Mouse (Mus musculus): ENCODE data around the gene I830077J02Rik. TPM values are rescaled to one million over a fixed set of nuclear protein-coding genes. Genes with fewer than 3 reads are reported as not detected.

Gene I830077J02Rik
- total and polyA plus RNA-seq, 3 experiments: 0.72 to 2.3 (median 0.97) TPM

DNA sequence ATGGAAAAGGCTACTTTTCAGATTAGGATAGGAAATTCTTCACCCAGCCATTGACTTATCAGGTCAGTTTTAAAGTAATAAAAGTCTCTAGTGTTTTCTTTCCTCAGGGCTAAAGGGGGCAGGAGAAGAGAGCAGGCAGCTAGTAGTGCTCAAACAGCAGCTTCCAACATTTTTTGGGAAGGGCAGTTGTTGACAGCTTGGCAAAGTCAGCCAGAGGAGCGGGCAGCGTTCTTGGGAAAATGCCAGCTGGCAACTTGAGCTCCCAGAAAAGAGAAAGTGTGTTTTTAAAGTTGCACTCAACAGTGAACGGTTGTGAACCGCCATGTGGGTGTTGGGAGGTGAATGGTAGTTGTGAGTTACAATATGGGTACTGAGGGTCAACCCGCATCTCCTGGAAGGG is 2.6 kb upstream of the I830077J02Rik start:
- Histone ChIP-seq H3K4me3 (no peak overlapping the region), H3K9ac (ENCODE audit: low read depth, low read length) (no peak overlapping the region), H3K27ac (peak overlapping the region; percentile 33), H3K27me3 (ENCODE audit: control insufficient read depth, insufficient read depth, low read length) (no peaks in the 10 kb centered on the region), H3K4me1 (ENCODE audit: control insufficient read depth, insufficient read depth, low read length) (peaks cover 3% of the 10 kb centered on the region), H3K79me2 (replicated peaks; ENCODE audit: control insufficient read depth, insufficient read depth, low read length) (no peaks in the 10 kb centered on the region), H3K36me3 (ENCODE audit: control insufficient read depth, insufficient read depth, low read length) (no peaks in the 10 kb centered on the region)
- 48% methylated on average over 5 of the region's 5 CpGs for WGBS
- intact Hi-C loops (cut with DNase I): no loop called here
- TF ChIP-seq CTCF (IDR thresholded peaks at IDR 0.05) (no peak), EP300 (IDR thresholded peaks at IDR 0.05; ENCODE audit: insufficient read depth, low read depth, low read length) (no peak), POLR2A (IDR thresholded peaks at IDR 0.05; ENCODE audit: insufficient read depth, low read depth, low read length) (no peak)
- DNase-seq: peak; percentile 50 to 69

DNA sequence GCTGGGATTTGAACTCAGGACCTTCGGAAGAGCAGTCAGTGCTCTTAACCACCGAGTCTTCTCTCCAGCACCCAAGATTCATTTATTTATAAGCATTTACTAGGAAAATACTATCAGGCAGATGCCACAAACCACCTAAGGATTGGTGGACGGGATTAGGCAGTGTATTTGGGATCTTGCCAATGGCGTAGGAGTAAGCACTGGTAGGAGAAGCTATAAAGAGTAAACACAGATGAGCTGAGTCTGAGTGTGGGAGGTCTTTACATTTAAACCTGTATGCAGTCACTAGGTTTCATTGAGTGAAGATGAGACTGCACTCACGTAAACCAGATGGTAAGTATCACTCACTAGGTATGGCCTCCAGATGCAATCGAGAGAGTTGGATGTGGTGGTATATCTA is 1.5 kb upstream of the I830077J02Rik start:
- 88% methylated on average over 6 of the region's 6 CpGs for WGBS
- H3K36me3 ChIP-seq (ENCODE audit: control insufficient read depth, insufficient read depth, low read length): no peaks in the 10 kb centered on the region
- peaks cover 3% of the 10 kb centered on the region for H3K4me1 ChIP-seq (ENCODE audit: control insufficient read depth, insufficient read depth, low read length)
- intact Hi-C loops (cut with DNase I): no loop called here
- H3K27ac ChIP-seq: no peak overlapping the region
- H3K9ac ChIP-seq (ENCODE audit: low read depth, low read length): no peak overlapping the region
- DNase-seq: no peak
- H3K27me3 ChIP-seq (ENCODE audit: control insufficient read depth, insufficient read depth, low read length): no peaks in the 10 kb centered on the region
- no peaks in the 10 kb centered on the region for H3K79me2 ChIP-seq (replicated peaks; ENCODE audit: control insufficient read depth, insufficient read depth, low read length)
- no peak overlapping the region for H3K4me3 ChIP-seq
- no peak for TF ChIP-seq CTCF (IDR thresholded peaks at IDR 0.05)

DNA sequence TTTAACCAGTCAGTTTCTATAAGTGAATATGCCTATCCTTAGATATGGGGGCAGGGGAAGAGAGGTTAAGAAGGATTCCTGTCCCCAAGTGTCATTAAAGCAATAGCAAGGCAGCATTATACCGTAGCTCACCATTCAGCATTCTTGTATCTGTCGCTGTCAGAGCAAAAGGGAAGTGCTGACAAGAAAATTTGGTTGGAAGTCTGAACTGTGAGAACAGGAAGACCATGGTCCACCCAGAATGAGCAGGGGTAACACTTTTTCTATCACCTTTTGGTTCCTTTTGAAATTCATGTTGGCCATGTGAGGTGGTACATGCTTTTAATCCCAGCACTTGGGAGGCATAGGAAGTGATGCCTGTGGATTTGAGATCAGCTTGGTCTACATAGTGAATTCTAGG is 1.4 kb downstream of the I830077J02Rik start:
- intact Hi-C loops (cut with DNase I): no loop called here
- Histone ChIP-seq H3K36me3 (ENCODE audit: control insufficient read depth, insufficient read depth, low read length) (no peaks in the 10 kb centered on the region), H3K4me3 (no peak overlapping the region), H3K79me2 (replicated peaks; ENCODE audit: control insufficient read depth, insufficient read depth, low read length) (no peaks in the 10 kb centered on the region), H3K27ac (no peak overlapping the region), H3K4me1 (ENCODE audit: control insufficient read depth, insufficient read depth, low read length) (peaks cover 3% of the 10 kb centered on the region), H3K27me3 (ENCODE audit: control insufficient read depth, insufficient read depth, low read length) (no peaks in the 10 kb centered on the region), H3K9ac (ENCODE audit: low read depth, low read length) (no peak overlapping the region)
- TF ChIP-seq CTCF (IDR thresholded peaks at IDR 0.05) (no peak), POLR2A (IDR thresholded peaks at IDR 0.05; ENCODE audit: insufficient read depth, low read depth, low read length) (no peak)
- DNase-seq: no peak
- WGBS: 72% methylated on average over 2 of the region's 2 CpGs

DNA sequence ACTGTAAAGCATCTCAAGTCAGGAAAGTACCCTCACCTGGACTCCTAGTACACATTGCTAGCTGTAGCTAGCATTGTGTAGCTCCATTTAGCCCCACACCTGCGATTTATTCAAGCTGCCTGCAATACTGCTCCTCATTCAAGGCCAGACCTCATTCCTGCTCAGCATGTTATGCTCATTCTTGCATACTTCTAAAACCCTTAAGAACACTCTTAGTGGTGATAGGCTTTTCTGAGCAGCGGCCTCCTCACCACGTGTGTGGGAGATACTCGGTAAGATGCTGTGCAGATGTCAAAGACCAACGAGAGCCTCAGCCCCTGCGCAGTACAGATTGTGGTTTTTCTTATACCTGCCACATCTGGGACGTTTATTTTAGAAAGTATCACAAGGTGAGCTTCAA is 2.6 kb downstream of the I830077J02Rik start:
- Histone ChIP-seq H3K36me3 (ENCODE audit: control insufficient read depth, insufficient read depth, low read length) (no peaks in the 10 kb centered on the region), H3K27me3 (ENCODE audit: control insufficient read depth, insufficient read depth, low read length) (no peaks in the 10 kb centered on the region), H3K79me2 (replicated peaks; ENCODE audit: control insufficient read depth, insufficient read depth, low read length) (no peaks in the 10 kb centered on the region), H3K4me1 (ENCODE audit: control insufficient read depth, insufficient read depth, low read length) (peaks cover 2% of the 10 kb centered on the region), H3K9ac (ENCODE audit: low read depth, low read length) (no peak overlapping the region), H3K4me3 (no peak overlapping the region), H3K27ac (no peak overlapping the region)
- WGBS: 74% methylated on average over 7 of the region's 7 CpGs
- intact Hi-C loops (cut with DNase I): no loop called here
- no peak for TF ChIP-seq POLR2A (IDR thresholded peaks at IDR 0.05; ENCODE audit: insufficient read depth, low read depth, low read length)
- no peak for DNase-seq

DNA sequence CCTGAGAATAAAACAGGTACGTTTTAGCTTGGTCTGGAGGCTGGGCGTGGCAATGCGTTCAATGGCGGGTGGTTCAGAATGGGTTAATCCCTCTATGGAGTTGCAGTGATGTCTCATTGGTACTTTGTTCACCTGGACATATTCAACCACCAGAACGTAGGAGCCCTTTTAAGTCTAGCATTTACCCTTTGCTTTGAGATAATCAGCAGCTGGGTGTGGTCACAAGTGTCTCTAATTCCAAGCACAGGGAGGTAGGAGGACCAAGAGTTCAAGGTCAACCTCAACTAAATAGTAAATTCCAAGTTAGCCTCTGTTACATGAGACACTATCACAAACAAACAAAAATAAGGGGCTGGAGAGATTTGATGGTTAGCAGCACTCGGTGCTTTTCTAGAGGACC is 3.7 kb downstream of the I830077J02Rik start:
- no peak overlapping the region for H3K9ac ChIP-seq (ENCODE audit: low read depth, low read length)
- no peak overlapping the region for H3K27ac ChIP-seq
- H3K4me3 ChIP-seq: no peak overlapping the region
- WGBS: 85% methylated on average over 6 of the region's 6 CpGs
- no peaks in the 10 kb centered on the region for H3K36me3 ChIP-seq (ENCODE audit: control insufficient read depth, insufficient read depth, low read length)
- DNase-seq: no peak
- no peaks in the 10 kb centered on the region for H3K4me1 ChIP-seq (ENCODE audit: control insufficient read depth, insufficient read depth, low read length)
- intact Hi-C loops (cut with DNase I): no loop called here
- no peaks in the 10 kb centered on the region for H3K27me3 ChIP-seq (ENCODE audit: control insufficient read depth, insufficient read depth, low read length)
- no peaks in the 10 kb centered on the region for H3K79me2 ChIP-seq (replicated peaks; ENCODE audit: control insufficient read depth, insufficient read depth, low read length)
- TF ChIP-seq CTCF (IDR thresholded peaks at IDR 0.05) (no peak), POLR2A (IDR thresholded peaks at IDR 0.05; ENCODE audit: insufficient read depth, low read depth, low read length) (no peak), EP300 (IDR thresholded peaks at IDR 0.05; ENCODE audit: insufficient read depth, low read depth, low read length) (no peak)

DNA sequence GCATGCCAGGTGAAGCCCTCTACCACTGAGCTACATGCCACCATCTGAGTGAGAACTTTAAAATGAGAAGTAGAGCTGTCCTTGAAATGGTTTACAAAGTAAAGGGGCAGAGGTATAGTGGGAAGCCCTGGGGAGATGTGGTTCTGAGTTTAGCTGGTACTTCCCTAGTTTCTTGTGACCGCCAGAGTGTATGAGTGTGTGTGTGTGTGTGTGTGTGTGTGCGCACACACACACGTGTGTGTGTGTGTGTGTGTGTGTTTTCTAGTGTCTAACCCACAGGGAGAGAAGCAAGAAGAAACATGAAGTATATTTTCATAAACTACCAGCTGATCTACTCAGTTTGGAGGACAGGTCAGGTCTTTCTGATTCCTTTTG is 4.3 kb downstream of the I830077J02Rik start:
- no peaks in the 10 kb centered on the region for H3K79me2 ChIP-seq (replicated peaks; ENCODE audit: control insufficient read depth, insufficient read depth, low read length)
- H3K4me1 ChIP-seq (ENCODE audit: control insufficient read depth, insufficient read depth, low read length): no peaks in the 10 kb centered on the region
- no peak for TF ChIP-seq EP300 (IDR thresholded peaks at IDR 0.05; ENCODE audit: insufficient read depth, low read depth, low read length)
- DNase-seq: no peak
- 89% methylated on average over 3 of the region's 3 CpGs for WGBS
- H3K4me3 ChIP-seq: no peak overlapping the region
- no peak overlapping the region for H3K9ac ChIP-seq (ENCODE audit: low read depth, low read length)
- H3K36me3 ChIP-seq (ENCODE audit: control insufficient read depth, insufficient read depth, low read length): no peaks in the 10 kb centered on the region
- no peaks in the 10 kb centered on the region for H3K27me3 ChIP-seq (ENCODE audit: control insufficient read depth, insufficient read depth, low read length)
- intact Hi-C loops (cut with DNase I): no loop called here
- H3K27ac ChIP-seq: no peak overlapping the region
